Mouse (Mus musculus) cortical plate, adult 2 months (tissue): ENCODE measurements around the gene Camk1d.

Experiments
- CTCF ChIP-seq: fragments of 200-500 bp; IDR thresholded peaks from 2 replicates; pipeline ENCODE4 v1.5.1; 2011; ENCODE audit warnings: mild to moderate bottlenecking, control low read depth, low read length; ENCODE audit not compliant: insufficient read depth; ENCODE audit errors: extremely low read depth
- POLR2A ChIP-seq: fragments of 200-500 bp; IDR thresholded peaks from 2 replicates; pipeline ENCODE4 v1.6.1; 2011; ENCODE audit warnings: mild to moderate bottlenecking, low read length, control low read depth; ENCODE audit not compliant: insufficient read depth; ENCODE audit errors: extremely low read depth

DNA sequence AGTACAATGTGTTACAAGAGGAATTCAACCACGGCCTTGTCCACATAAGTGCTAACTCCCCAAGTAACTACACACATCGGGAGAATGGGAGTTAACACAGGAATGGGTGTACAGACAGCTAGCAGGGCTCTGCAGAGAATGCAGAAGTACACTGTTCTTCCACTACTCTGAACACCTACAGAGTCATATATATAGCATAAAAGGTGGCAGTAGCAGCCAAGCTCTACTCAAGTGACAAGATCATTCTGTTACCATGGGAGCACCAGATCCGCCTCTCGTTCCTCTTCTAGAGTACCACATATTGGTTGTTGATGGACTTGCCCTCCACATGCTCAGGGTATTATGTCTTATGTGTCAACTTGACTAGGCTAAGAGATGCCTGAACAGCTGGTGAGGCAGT is 165.4 kb downstream of the Camk1d start:
- TF ChIP-seq CTCF (no peak), POLR2A (no peak)
